Mouse (Mus musculus) olfactory bulb, adult 2 months (tissue): Measurements from ENCODE around the gene Prdm2.

Experiments
- CTCF ChIP-seq: fragments of 200-500 bp; IDR thresholded peaks from 2 replicates; pipeline ENCODE4 v1.5.1; 2012; ENCODE audit warnings: low read depth, mild to moderate bottlenecking, low read length, moderate library complexity; ENCODE audit not compliant: insufficient read depth
- POLR2A ChIP-seq: fragments of 200-500 bp; IDR thresholded peaks from 2 replicates; pipeline ENCODE4 v1.6.1; 2012; ENCODE audit warnings: mild to moderate bottlenecking, low read depth, low read length, moderate library complexity; ENCODE audit not compliant: insufficient read depth

GRCm38 (mm10) chr4:143143615-143144014, 69.2 kb downstream of the Prdm2 start:
- TF ChIP-seq CTCF (no peak), POLR2A (no peak)
